Mouse (Mus musculus) large intestine, adult 2 months (tissue): ENCODE results near the gene Arpc3. TPM values are rescaled to one million over a fixed set of nuclear protein-coding genes. Genes with fewer than 3 reads are reported as not detected.

Experiments
- DNase-seq: peaks from one replicate; pipeline ENCODE4 v3.0.0-alpha.2; 2012; ENCODE audit warnings: low read depth, low spot score
- WGBS: fragments of 180-500 bp; shearing (Covaris S2); methylation state at CpG from one replicate; pipeline ENCODE4 v1.1.7; 2018; 5-methylcytosine and 5-hydroxymethylcytosine counted together
- polyA plus RNA-seq: library from polyadenylated mRNA; depleted of rRNA; stranded (reverse); fragments of >200 nt; gene quantifications from 2 replicates; pipeline ENCODE4 v1.2.3, GENCODE M21; 2012

Gene Arpc3
- polyA plus RNA-seq, 1 experiment: 289 TPM

- no peak for DNase-seq
- 68% methylated on average over 10 of the region's 10 CpGs for WGBS
Measured at GRCm38 (mm10) chr5:122396791-122397190, 5.1 kb downstream of the Arpc3 start.

DNA sequence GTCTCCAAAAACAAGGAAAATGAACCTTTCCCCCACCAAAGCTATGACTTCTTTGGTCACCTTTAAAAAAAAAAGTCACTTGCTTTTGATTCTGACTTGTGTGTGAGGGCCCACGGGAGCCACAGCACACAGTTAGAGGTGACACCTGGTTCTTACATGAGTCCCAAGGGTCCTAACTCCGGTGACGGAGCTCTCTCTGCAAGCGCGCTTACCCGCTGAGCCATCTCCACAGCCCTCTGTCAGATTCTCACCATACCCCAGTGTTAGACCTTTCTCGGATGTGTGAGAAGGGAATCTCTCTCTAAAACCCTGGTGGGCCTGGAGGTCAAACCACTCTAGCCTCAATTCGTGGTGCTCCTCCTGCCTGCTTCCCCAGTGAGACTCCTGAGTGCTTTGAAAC lies 5.8 kb downstream of the Arpc3 start:
- WGBS: 88% methylated on average over 8 of the region's 8 CpGs
- DNase-seq: no peak

GRCm38 (mm10) chr5:122399871-122400270 lies 8.2 kb downstream of the Arpc3 start:
- no peak for DNase-seq
- WGBS: 84% methylated on average over 8 of the region's 8 CpGs

DNA sequence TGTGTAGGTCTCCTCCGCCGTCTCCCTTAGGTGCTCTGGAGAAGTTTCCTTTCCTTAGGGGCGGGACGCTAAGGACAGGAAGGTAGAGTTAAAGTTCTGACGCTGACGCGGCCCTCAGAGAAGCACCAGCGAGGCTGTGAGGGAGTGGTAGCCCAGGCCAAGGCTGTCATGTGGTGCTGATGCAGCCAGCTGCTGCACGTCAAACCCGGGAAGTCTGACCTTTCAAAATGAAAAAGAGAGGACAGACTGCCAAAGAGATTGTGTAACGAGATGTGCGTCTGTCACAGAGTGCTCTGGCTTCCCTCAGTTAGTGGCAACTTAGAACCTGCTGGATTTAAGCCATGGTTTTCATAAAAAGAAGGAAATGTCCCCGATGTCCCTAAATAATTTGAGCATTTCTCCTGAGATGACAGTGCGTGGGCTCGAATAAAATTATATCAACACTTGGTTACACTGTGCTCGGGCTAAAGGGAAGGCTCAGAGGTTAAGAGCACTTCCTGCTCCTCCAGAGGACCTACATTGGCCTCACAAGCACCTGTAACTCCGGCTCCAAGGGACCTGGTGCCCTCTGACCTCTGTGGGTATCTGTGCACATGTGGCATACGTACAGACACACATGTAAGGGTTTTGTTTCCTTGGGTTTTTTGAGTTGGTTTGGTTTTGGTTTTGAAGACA lies 9.1 kb downstream of the Arpc3 start:
- WGBS: 60% methylated on average over 18 of the region's 18 CpGs
- DNase-seq: no peak

GRCm38 (mm10) chr5:122401303-122401640 lies 9.6 kb downstream of the Arpc3 start:
- WGBS: 21% methylated on average over 8 of the region's 8 CpGs
- DNase-seq: no peak

GRCm38 (mm10) chr5:122402160-122402559 lies 10.5 kb downstream of the Arpc3 start:
- 79% methylated on average over 13 of the region's 13 CpGs for WGBS
- DNase-seq: no peak

- 81% methylated on average over 5 of the region's 5 CpGs for WGBS
- no peak for DNase-seq
Measured at GRCm38 (mm10) chr5:122402772-122403171, 11.1 kb downstream of the Arpc3 start.

DNA sequence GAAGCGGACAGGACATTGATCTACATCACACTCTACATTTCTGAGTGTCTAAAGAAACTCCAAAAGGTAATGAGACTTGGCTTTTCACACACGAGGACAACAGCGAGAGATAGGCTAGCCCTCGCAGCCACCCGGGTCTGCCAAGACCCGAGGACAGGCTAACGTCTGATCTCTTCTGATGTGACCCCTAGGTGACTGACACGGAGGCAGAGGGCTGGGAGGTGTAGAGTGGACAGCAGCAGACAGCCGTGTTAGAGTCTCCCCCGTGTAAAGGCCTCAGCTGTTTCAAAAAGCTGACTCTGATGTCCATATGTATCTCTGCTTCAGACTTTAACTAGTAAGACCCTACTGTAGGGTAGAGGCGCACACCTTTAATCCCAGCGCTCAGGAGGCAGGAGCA lies 11.7 kb downstream of the Arpc3 start:
- WGBS: 92% methylated on average over 12 of the region's 12 CpGs
- no peak for DNase-seq

- no peak for DNase-seq
Measured at GRCm38 (mm10) chr5:122405537-122405936, 13.9 kb downstream of the Arpc3 start.

DNA sequence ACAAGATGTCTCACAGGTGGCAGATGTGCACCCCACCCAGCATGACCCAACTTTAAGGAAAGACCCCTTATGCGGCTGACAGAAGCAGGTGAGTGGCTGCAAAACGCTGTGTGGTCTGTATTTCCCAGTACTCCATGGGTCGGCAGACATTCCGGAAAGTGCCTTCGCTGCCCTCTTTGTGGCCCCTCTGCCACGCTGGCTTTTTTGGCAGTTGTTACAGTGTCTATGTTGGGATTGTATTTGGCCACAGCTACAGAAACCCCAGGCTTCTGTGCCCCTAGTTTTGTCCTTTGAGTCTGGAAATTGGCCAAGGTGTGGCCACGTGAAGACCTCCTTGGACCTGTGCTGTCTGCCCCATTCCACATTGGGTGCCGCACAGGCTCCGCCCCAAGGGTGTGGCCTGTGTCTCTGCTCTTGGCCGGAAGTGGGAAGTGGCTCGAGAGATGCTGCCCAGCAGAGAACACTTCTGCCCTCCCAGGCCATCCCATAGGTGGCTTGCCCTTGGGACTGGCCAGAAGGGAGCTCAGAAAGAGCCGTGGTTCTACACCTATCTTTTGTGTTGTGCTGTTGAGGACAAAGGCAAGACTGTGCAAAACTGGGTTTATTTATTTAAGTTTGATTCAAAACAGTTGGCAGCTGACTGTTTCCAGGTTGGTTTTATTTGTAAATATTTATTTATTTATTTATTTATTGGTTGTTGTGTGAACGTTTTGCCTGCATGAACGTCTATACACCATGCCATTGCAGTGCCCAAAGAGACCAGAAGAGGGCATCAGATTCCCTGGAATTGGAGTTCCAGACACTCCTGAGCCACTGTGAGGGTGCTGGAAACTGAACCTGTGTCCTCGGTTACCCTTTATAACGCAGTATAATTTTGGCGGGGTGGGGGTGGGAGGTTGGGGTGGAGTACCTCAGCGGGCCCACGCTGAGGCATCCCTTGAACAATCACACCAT lies 18.3 kb downstream of the Arpc3 start:
- DNase-seq: no peak
- 89% methylated on average over 19 of the region's 19 CpGs for WGBS

More at GRCm38 (mm10) chr5:122405537-122405936, 13.9 kb downstream of the Arpc3 start:
- WGBS: 94% methylated on average over 10 of the region's 10 CpGs

DNA sequence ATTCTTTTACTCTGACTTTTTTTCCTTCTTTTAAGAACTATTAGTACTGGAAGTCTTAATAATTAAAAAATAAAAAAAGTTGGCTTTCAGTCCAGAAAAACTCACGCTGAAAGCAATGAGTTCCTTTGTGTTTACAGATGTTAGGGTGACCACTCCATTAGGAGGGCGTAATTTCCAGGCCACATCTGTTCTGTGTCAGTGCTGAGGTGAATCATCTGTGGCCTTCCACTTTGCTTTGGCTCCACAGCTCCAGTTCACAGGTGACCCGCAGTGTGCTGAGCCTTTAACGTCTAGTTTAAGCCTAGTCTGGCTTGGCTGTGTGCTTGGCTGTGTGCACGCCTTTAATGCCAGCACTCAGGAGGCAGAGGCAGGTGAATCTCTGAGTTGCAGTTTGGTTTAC lies 20.2 kb downstream of the Arpc3 start:
- WGBS: 74% methylated on average over 5 of the region's 5 CpGs

DNA sequence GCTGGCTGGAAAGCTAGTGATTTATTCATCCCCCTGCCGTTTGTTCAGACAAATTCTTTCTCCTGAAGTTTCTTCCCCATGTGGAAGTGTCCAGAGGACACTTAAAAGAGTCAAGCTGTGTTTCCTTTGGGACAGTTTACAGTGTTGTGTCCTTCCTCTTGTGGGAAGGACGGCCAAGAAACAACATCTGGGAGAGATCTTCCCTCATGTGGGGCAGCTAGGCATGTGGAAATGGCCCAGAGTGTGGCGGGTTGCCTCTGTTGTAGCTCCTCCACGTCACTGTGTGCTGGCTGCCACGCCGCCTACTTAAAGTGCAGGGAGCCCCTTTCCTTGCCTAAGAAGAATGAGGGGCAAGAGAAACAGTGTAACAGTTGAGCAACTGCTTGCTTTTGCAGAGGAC lies 21.1 kb downstream of the Arpc3 start:
- DNase-seq: no peak

More for the DNA sequence above, 20.2 kb downstream of the Arpc3 start:
- no peak for DNase-seq

GRCm38 (mm10) chr5:122414351-122414750 lies 22.7 kb downstream of the Arpc3 start:
- DNase-seq: no peak
- 89% methylated on average over 5 of the region's 5 CpGs for WGBS

More for the DNA sequence above, 21.1 kb downstream of the Arpc3 start:
- WGBS: 39% methylated on average over 6 of the region's 6 CpGs

- no peak for DNase-seq
- WGBS: 85% methylated on average over 12 of the region's 12 CpGs
Measured at GRCm38 (mm10) chr5:122415465-122415864, 23.8 kb downstream of the Arpc3 start.

GRCm38 (mm10) chr5:122420676-122421075 lies 29.0 kb downstream of the Arpc3 start:
- WGBS: 30% methylated on average over 4 of the region's 4 CpGs
- DNase-seq: peak; percentile 54

DNA sequence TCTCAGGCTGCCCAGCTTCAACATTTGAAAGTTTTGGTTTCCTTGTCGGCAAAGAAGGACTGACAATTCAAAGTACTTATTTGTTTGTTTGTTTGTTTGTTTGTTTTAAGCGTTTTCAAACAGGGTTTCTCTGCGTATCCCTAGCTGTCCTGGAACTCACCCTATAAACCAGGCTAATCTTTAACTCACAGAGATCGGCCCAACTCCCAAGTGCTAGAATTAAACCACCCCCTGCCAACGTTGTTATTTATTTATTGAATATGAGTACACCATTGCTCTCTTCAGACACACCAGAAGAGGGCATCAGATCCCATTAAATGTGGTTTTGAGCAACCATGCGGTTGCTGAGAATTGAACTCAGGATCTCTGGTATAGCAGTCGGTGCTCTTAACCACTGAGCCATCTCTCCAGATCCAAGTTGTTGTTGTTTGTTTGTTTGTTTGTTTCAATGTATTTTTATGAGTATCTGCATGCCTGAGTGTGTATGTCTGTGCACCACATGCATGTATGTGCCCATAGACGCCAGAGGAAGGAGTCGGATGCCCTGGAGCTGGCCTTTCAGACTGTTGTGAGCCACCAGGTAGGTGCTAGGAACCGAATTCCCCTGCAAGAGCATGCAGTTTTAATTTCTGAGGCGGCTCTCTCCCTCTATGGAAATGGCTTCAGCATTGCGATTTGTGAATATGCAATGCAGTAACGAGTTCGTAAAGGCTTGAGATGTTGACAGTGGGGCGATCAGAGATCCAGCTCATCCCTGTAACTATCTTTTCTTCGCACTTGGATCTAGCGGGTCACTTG lies 29.8 kb downstream of the Arpc3 start, which contains the start of gene Anapc7:
Gene Anapc7, plus strand, starts transcription at position 423 of the 798 bp plus-strand sequence.
- no peak for DNase-seq
- 8% methylated on average over 17 of the region's 17 CpGs for WGBS

- WGBS: under 1% methylated on average over 73 of the region's 73 CpGs
- peak; percentile 70 for DNase-seq
Measured at GRCm38 (mm10) chr5:122422071-122422964, 30.6 kb downstream of the Arpc3 start.

DNA sequence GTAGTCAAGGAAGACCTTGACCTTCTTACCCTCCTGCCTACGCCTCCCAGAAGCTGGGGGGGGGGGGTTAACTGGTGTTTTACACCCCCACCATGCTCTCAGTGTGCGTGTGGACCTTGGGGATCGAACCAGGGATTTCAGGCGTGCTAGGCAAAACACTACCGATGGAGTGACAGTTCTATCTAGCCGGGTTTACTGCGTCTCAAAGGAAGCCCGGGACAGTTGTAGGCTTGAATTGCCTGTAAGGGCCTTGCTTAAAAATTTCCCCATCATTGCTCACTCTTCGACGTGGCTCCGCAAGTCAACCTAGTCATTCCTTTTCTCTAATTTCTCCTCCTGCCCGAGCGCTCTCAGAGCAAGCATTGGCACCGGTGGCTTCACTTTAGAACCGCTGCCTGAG lies 31.4 kb downstream of the Arpc3 start:
- WGBS: 11% methylated on average over 15 of the region's 15 CpGs
- no peak for DNase-seq

- no peak for DNase-seq
- WGBS: 44% methylated on average over 2 of the region's 2 CpGs
Measured at GRCm38 (mm10) chr5:122425550-122425949, 33.9 kb downstream of the Arpc3 start.
